Mouse (Mus musculus) midbrain, embryonic 16.5 days (tissue): ENCODE data around the gene Fshr. TPM values are rescaled to one million over a fixed set of nuclear protein-coding genes. Genes with fewer than 3 reads are reported as not detected.
A peak's percentile ranks its signal among the peaks of the same experiment; 100 is the strongest.

Experiments used
- ATAC-seq: fragments of 200-750 bp; cut with Nextera tagmentation; 2 replicates; pipeline ENCODE4 v1.8.0; 2017; ENCODE audit warnings: moderate TSS enrichment
- H3K27ac ChIP-seq: fragments of 300-500 bp; sonication (generic); 2 replicates; pipeline ENCODE4 v1.5.1; 2014; ENCODE audit warnings: mild to moderate bottlenecking, low read length, mixed read lengths
- H3K27me3 ChIP-seq: fragments of 300-500 bp; sonication (generic); 2 replicates; pipeline ENCODE4 v1.6.1; 2014; ENCODE audit warnings: low read depth, low read length, mixed read lengths; ENCODE audit not compliant: control insufficient read depth, insufficient read depth
- H3K36me3 ChIP-seq: fragments of 300-500 bp; sonication (generic); 2 replicates; pipeline ENCODE4 v1.6.1; 2014; ENCODE audit warnings: mild to moderate bottlenecking, low read length, moderate library complexity, mixed read lengths; ENCODE audit not compliant: control insufficient read depth, insufficient read depth
- H3K4me1 ChIP-seq: fragments of 300-500 bp; sonication (generic); 2 replicates; pipeline ENCODE4 v1.6.1; 2014; ENCODE audit warnings: mild to moderate bottlenecking, low read length, mixed read lengths; ENCODE audit not compliant: control insufficient read depth, insufficient read depth
- H3K4me2 ChIP-seq: fragments of 300-500 bp; sonication (generic); 2 replicates; pipeline ENCODE4 v1.6.1; 2014; ENCODE audit warnings: mild to moderate bottlenecking, low read length, mixed read lengths
- H3K4me3 ChIP-seq: fragments of 300-500 bp; sonication (generic); 2 replicates; pipeline ENCODE4 v1.5.1; 2014; ENCODE audit warnings: low read depth, mild to moderate bottlenecking, low read length, moderate library complexity, mixed read lengths
- H3K9ac ChIP-seq: fragments of 300-500 bp; sonication (generic); 2 replicates; pipeline ENCODE4 v1.6.1; 2014; ENCODE audit warnings: low read depth, low read length, mixed read lengths
- H3K9me3 ChIP-seq: fragments of 300-500 bp; sonication (generic); replicated peaks from 2 replicates; pipeline ENCODE4 v1.6.1; 2014; ENCODE audit warnings: mild to moderate bottlenecking, low read length, mixed read lengths; ENCODE audit not compliant: control insufficient read depth, poor library complexity, severe bottlenecking
- WGBS: fragments of 180-500 bp; shearing (Covaris S2); extraction: QIAGEN DNeasy Blood & Tissue Kit; methylation state at CpG from one replicate; pipeline ENCODE4 v1.1.7; 2014; 5-methylcytosine and 5-hydroxymethylcytosine counted together
- polyA plus RNA-seq: library from polyadenylated mRNA; unstranded; fragments of >200 nt; fragmentation: Nextera tagmentation; extraction: Ambion mirVana; gene quantifications from 2 replicates; pipeline ENCODE4 v1.2.1, GENCODE M21; 2015

Gene Fshr
- polyA plus RNA-seq, 1 experiment from 2014 or later, result not detected

- H3K4me2 ChIP-seq, result peak overlapping the region; percentile 10; the same call in 1 of the 2 replicates
- H3K9me3 ChIP-seq, result peaks cover 8% of the 10 kb centered on the region; the same call in 1 of the 2 replicates
- H3K27ac ChIP-seq, result peak overlapping the region; percentile 83
- peak; percentile 83 for ATAC-seq
- H3K9ac ChIP-seq, result no peak overlapping the region
- H3K27me3 ChIP-seq, result no peaks in the 10 kb centered on the region
- no peak overlapping the region for H3K4me3 ChIP-seq
- H3K36me3 ChIP-seq, result no peaks in the 10 kb centered on the region
- 1% methylated on average over 4 of the region's 4 CpGs for WGBS
- H3K4me1 ChIP-seq, result peaks cover 26% of the 10 kb centered on the region
Measured at GRCm38 (mm10) chr17:88938153-88938681, 262.3 kb downstream of the Fshr start.

GRCm38 (mm10) chr17:88937341-88938152, 262.9 kb downstream of the Fshr start:
- Histone ChIP-seq H3K9me3 (peaks cover 5% of the 10 kb centered on the region; the same call in 1 of the 2 replicates), H3K27ac (peak overlapping the region; percentile 83), H3K9ac (no peak overlapping the region), H3K4me3 (no peak overlapping the region), H3K27me3 (no peaks in the 10 kb centered on the region), H3K4me1 (peaks cover 26% of the 10 kb centered on the region), H3K36me3 (no peaks in the 10 kb centered on the region), H3K4me2 (peak overlapping the region; percentile 10; the same call in 1 of the 2 replicates)
- ATAC-seq, result peak; percentile 99
- 3% methylated on average over 7 of the region's 7 CpGs for WGBS

GRCm38 (mm10) chr17:88936941-88937340, 263.5 kb downstream of the Fshr start:
- peak overlapping the region; percentile 83 for H3K27ac ChIP-seq

More at GRCm38 (mm10) chr17:88936941-88937340, 263.5 kb downstream of the Fshr start:
- H3K9ac ChIP-seq, result no peak overlapping the region
- H3K4me2 ChIP-seq, result no peak overlapping the region
- no peaks in the 10 kb centered on the region for H3K36me3 ChIP-seq
- H3K9me3 ChIP-seq, result no peaks in the 10 kb centered on the region
- peaks cover 26% of the 10 kb centered on the region for H3K4me1 ChIP-seq
- no peaks in the 10 kb centered on the region for H3K27me3 ChIP-seq
- WGBS, result 17% methylated on average over 3 of the region's 3 CpGs
- no peak overlapping the region for H3K4me3 ChIP-seq
- no peak for ATAC-seq
